Mouse (Mus musculus): ENCODE results near the gene Mark1.
A peak's percentile ranks its signal among the peaks of the same experiment; 100 is the strongest.

The Mark1 gene

DNA sequence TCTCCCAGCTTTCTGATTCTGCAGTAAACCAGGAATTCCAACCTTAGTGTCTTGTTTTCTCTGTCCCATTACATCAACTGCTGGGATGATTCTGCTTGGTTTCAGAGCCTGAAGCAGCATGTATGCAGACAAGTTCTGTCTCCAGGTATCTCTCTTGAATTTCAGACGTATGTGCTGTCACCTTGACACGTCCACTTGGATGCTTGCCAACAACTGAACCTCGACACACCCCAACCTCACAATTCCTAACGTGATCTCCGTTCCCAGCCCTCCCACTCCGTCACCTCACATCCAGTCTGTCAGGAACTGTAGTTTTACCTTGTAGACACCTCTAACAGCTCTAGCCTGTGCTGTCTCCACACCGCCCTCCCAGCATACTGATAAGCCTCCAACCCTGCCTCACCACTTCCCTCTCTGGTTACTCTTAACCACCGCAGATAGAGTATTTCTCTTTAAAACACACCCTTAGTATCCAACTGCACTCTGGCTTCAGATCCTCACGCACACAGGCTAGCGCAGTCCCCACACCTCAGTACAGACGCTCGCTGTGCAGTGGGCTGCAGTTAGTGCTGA, 36.2 kb downstream of the Mark1 start:
- DNase-seq (ENCODE audit: extremely low spot score, low read depth, low spot score), result no peak

DNA sequence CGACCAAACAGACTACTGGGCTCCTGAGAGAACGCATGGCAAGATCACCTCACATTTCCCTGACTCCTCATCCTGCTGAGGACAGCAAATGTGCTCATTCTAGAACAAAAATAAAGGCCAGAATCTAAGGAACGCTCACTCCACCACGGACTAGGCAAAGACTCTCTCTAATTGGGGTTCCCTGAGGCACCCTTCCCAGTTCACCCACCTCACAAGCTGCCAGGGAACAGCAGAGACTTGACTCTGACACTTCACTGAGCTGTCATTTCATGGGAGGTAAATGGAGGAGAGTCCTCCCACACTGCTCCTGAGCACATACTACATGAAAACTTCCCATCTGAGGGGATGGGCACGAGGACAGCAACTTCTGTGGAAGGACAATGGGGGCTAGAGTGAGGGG, 37.5 kb downstream of the Mark1 start:
- DNase-seq (ENCODE audit: extremely low spot score, low read depth, low spot score), result no peak

- DNase-seq (ENCODE audit: extremely low spot score, low read depth, low spot score), result no peak
Observed at GRCm38 (mm10) chr1:184958818-184959217, 40.6 kb downstream of the Mark1 start.

- DNase-seq (ENCODE audit: extremely low spot score, low read depth, low spot score), result no peak
Observed at GRCm38 (mm10) chr1:184958388-184958787, 41.0 kb downstream of the Mark1 start.

- DNase-seq (ENCODE audit: extremely low spot score, low read depth, low spot score), result no peak
Observed at GRCm38 (mm10) chr1:184951758-184952157, 47.6 kb downstream of the Mark1 start.

GRCm38 (mm10) chr1:184951057-184951456, 48.3 kb downstream of the Mark1 start:
- no peak for DNase-seq (ENCODE audit: extremely low spot score, low read depth, low spot score)

- no peak for DNase-seq (ENCODE audit: extremely low spot score, low read depth, low spot score)
Observed at GRCm38 (mm10) chr1:184938106-184938505, 61.3 kb downstream of the Mark1 start.

DNA sequence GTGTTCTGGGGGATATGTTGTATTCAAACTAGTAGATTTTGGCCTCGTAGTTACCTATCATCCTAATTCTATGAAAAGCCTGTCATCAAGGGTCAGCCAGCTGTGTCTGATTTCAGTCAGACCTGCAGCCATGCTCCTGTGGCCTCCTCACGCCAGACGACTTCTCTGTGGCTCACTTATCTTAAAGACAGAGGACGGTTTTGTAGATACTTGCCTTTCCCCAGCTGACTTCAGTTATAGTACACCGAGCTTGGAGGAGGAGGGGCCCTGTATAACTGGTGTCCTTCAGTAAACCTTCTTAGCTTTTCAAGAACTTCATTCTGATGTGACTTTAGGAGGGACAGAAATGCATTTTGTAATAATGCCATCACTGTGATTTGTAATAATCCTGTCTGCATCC, 63.4 kb downstream of the Mark1 start:
- DNase-seq (ENCODE audit: extremely low spot score, low read depth, low spot score), result no peak

- DNase-seq (ENCODE audit: extremely low spot score, low read depth, low spot score), result no peak
Observed at GRCm38 (mm10) chr1:184935490-184935889, 63.9 kb downstream of the Mark1 start.

GRCm38 (mm10) chr1:184931097-184931496, 68.3 kb downstream of the Mark1 start:
- DNase-seq (ENCODE audit: extremely low spot score, low read depth, low spot score), result no peak

DNA sequence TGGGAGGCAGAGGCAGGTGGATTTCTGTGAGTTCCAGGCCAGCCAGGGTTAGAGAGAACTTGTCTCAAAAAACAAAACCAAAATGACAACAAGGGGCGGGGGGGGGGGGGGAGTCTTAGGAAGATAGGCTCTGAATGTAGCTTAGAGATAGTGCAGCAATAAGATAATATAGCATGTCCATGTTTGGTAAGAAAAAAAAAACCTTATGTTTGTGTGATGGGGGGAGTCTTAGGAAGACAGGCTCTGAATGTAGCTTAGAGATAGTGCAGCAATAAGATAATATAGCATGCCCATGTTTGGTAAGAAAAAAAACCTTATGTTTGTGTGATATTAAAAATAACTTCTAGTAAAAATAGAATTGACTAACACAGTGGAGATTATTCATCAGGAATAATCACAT, 71.0 kb downstream of the Mark1 start:
- no peak for DNase-seq (ENCODE audit: extremely low spot score, low read depth, low spot score)

GRCm38 (mm10) chr1:184927911-184928310, 71.5 kb downstream of the Mark1 start:
- DNase-seq (ENCODE audit: extremely low spot score, low read depth, low spot score), result no peak

DNA sequence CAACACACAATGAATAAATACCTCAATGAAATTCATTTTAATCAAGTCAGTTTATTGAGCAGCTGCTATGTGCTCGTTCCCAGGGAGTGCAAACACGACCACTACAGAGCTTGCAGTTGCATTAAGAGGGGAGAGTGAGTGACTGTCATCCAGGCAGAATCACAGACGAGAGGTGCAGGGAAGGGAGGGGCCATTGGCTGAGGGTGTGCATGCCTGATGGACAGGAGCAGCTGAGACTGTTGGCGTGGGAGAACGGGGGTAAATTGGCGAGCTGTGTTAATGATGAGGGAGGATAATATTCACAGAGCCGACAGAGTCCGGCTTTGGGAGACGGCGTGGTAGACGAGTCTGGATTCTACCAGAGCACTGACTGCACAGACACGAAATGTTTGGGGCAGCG, 76.5 kb downstream of the Mark1 start:
- DNase-seq (ENCODE audit: extremely low spot score, low read depth, low spot score), result no peak

- no peak for DNase-seq (ENCODE audit: extremely low spot score, low read depth, low spot score)
Observed at GRCm38 (mm10) chr1:184920057-184920456, 79.3 kb downstream of the Mark1 start.

DNA sequence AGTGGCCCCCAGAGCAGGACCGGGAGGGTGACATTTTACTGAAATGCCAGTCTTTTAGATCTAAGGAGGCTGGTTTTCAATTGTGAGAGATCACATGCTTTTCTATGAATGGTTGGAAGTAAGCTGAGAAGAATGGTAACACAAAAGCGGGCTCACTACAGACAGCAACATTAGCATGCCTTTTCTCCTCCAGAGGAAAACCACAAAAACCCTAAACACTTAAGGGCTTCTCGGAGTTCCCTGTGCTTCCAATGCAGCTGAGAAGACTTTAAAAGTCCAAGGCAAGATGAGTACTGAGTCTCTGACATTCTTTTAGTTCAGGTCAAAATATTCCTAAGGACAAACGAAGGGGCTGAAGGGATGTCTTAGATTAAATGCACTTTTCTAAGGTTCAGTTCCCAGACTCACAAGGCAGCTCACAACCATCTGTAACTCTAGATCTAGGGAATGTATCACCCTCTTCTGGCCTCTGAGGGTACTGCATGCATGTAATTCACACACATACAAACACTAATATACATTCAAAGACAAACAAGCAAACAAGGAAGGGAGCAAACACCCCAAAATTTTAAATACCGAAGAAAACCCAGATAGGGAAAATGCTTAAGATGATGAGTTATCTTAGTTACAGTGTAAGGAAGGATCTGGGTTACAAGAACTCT, 81.0 kb downstream of the Mark1 start:
- DNase-seq (ENCODE audit: extremely low spot score, low read depth, low spot score), result peak; percentile 2

- no peak for DNase-seq (ENCODE audit: extremely low spot score, low read depth, low spot score)
Observed at GRCm38 (mm10) chr1:184912336-184912735, 87.0 kb downstream of the Mark1 start.

GRCm38 (mm10) chr1:184911861-184912260, 87.5 kb downstream of the Mark1 start:
- no peak for DNase-seq (ENCODE audit: extremely low spot score, low read depth, low spot score)

DNA sequence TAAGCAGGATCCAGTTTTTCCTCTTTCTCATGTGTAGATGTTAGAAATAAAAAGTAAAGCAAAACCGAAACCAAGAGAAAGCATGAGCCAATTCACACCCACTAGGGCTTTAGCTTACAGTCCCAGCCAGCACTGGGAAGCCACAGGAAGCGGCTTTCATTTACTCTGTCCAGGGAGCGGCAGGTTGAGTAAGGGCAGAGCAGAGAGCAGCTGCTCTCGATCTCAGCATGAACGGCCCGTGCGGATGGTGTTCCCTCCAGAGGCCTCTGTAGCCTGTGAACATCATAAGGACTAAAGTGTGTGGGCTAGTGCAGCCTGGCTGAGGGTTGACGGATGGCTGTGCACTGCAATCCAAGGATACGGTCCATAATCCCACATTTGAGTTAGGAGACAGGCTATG, 90.8 kb downstream of the Mark1 start:
- DNase-seq (ENCODE audit: extremely low spot score, low read depth, low spot score), result no peak

DNA sequence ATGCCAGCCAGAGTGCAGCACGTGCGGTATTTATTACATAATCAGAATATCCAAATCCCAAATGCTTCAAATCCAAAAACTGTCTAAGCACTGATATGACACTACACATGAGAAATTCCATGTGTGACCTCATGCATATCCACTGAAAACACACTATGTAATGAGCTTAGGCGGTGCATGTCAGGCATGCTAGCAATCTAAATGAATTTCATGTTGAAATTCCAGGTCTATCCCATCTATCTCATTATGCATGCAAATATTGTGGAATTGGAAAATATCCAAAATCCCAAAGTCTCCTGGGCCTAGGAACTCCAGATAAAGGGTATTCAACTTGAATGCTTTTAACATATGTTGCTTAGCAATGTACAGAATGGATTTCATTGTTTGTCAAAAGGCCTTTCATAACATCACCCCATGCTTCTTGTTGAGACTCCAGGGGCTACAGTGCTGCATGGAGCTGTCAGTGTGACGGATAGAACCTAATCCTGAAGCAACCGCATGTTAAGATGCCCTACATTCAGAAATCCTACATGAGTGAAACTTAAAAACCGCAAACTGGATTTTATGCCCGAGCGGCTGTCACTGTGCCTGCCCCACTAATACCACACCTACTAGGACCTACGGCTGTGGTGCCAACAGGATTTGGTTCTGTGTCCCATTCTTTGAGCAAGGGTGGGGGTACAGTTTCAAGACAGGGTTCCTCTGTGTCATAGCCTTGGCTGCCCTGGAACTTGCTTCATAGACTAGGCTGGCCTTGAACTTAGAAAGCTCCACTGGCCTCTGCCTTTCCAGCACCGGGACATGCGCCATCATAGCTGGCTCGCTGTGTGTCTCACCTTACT, 93.2 kb downstream of the Mark1 start:
- no peak for DNase-seq (ENCODE audit: extremely low spot score, low read depth, low spot score)

DNA sequence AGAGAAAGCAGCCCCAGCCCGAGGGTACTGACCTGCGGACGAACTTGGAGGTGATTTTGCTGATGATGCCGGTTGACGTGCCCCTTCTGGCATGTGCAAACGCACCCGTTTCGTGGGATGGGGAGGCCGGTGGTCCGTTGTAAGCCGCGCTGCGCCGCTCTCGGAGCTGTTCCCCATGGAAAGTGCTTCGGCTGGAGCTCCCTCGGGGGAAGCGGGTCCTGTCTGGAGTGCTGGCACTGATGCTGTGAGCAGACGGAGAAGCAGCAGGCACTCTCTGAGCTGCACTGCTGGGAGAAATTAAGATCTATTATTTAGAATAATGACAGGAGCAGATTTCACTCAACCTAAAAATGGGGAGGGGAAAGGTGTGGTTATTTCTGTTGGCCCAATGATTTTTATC, 94.0 kb downstream of the Mark1 start:
- DNase-seq (ENCODE audit: extremely low spot score, low read depth, low spot score), result no peak

DNA sequence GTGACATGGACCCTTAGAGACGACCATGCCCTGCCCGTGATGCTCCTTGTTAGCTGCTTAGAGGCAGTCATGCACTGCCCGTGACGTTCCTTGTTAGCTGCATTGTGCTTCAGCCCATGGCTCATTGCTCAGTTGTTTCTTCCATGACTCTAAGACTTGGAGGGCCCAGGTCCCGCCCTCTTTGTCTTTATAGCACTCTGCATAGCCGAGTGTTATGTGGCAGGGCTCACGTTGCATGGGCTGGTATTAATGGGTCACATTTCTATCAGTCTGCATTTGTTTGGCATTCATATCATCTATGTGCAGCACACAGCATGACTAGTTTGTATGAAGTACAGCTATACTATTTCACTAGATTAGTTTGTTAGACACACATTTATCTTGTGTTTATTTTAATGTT, 95.7 kb downstream of the Mark1 start:
- DNase-seq (ENCODE audit: extremely low spot score, low read depth, low spot score), result no peak

DNA sequence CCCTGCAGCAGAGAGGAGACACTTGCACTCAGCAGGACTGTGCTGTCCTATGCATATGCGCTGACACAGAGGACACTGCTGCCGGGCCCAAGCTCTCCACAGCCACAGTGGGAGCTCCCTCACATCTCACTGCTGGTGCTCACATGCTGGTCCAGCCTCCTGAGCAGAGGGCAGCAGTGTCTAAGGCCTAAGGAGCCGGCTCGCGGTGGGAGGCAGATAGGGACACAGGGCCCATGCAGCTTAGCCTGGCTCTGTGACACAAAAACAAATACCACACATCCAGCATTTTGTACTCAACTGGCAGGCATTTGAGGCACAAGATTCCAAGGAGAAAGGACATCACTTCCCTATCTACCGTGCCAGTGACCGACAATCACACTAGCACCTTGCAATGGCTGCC, 96.5 kb downstream of the Mark1 start:
- no peak for DNase-seq (ENCODE audit: extremely low spot score, low read depth, low spot score)

All from hindlimb bud, embryonic 11.5 days (tissue).